Mouse (Mus musculus): Measurements from ENCODE around the gene Spsb3. TPM values are rescaled to one million over a fixed set of nuclear protein-coding genes. Genes with fewer than 3 reads are reported as not detected.

Spsb3 gene
- total RNA-seq, 2 experiments from 2014 or later: 26.3 to 28.0 TPM

DNA sequence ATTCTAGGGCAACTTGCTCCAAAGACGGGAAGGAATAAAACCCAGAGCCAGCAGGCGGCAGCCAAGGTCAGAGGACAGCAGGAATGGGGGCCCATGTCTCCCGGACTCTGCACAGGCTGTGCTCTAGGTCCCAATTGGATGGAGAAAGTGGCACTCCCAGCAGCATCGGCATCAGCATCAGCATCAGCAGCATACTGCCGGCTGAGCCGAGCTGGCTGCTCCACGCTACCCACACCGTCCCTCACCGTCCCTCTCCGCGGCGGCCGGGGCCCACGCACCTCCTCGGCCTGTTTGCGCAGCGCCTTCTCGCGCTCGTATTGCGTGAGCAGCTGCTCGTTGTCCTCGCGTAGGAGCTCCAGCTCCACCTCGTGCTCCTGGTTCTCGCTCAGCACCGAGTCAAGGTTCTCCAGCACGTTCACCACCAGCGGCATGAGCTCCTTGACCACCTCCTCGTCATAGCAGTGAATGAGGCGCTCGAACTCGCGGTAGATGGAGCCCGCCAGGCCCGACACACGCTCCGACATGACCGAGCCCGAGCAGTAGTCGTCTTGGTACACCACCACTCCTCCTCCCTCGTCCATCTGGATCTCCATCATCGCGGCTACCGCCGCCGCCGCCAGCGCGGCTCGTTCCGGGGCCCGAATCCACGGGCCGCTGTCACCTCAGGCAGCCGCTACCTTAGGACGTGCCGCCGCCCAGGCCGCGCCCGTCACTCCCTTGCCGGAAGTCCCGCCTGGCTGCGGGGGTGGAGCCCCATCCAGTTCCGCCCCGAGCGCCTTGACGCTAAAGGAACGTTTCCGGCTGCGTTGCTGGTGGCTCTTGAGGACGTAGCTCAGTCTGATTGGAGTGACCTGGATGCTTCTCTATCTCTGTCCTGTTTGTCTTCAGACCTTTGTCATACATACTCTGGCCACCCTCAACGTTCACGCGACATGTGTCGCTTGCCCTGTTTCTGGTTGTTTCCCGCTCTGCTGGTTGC is 50.1 kb downstream of the Spsb3 start, which contains the start of gene Mapk8ip3:
Gene Mapk8ip3 (minus strand): TSS at position 719 of the 979 bp plus-strand sequence.
- DNase-seq: peak; percentile 96 to 97
- intact Hi-C loops (cut with DNase I): loop anchor here (2.0 to 5.0 kb wide), 4 partner anchors 24 to 251 kb away; partner anchors contain the start of genes Cramp1l, Fahd1, Jpt2 and Unkl

DNA sequence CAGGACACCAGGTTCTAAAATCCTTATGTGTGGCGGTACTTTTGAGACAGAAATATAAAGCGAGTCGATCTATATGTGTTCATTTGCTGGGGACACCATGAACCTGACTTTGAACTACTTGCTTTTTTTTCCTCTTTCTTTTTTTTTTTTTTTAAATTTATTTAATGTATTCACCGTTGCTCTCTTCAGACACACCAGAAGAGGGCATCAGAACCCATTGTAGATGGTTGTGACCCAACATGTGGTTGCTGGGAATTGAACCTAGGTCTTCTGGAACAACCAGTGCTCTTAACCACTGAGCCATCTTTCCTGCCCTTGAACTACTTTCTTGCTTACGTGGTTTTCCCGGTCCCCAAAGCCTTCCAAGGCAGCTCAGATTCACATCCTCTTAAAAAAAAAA is 50.8 kb downstream of the Spsb3 start:
- DNase-seq: no peak
- intact Hi-C loops (cut with DNase I): loop anchor here (2.0 to 5.0 kb wide), 4 partner anchors 24 to 250 kb away; partner anchors contain the start of genes Cramp1l, Fahd1, Jpt2 and Unkl

Other genes starting within 250 kb of the Spsb3 start
- 100 to 1,000 TPM in 1 of 2 experiments, 10 to 100 TPM in 1; 91.1 to 140 TPM for gene Slc9a3r2, start 236.3 kb upstream of the Spsb3 start, total RNA-seq (2021)
- gene Npw, start 228.2 kb upstream of the Spsb3 start, total RNA-seq (2021): not detected
- 10 to 100 TPM; 17.3 to 19.0 TPM for gene Zfp598, start 217.0 kb upstream of the Spsb3 start, total RNA-seq (2021)
- under 1 TPM; 0.14 to 0.22 TPM for gene Syngr3, start 196.7 kb upstream of the Spsb3 start, total RNA-seq (2021)
- gene Gfer, start 190.5 kb upstream of the Spsb3 start, total RNA-seq (2021): 10 to 100 TPM; 19.3 to 22.8 TPM
- gene Noxo1, start 190.4 kb upstream of the Spsb3 start, total RNA-seq (2021): 1 to 10 TPM in 1 of 2 experiments, under 1 TPM in 1; 0.33 to 1.3 TPM
- gene Tbl3, start 179.0 kb upstream of the Spsb3 start, total RNA-seq (2021): 10 to 100 TPM; 16.3 to 17.7 TPM
- gene Rnf151, start 168.6 kb upstream of the Spsb3 start, total RNA-seq (2021): not detected
- 100 to 1,000 TPM; 668 to 757 TPM for gene Rps2, start 168.5 kb upstream of the Spsb3 start, total RNA-seq (2021)
- 1,000 to 10,000 TPM in 1 of 2 experiments, 100 to 1,000 TPM in 1; 979 to 1,034 TPM for gene Ndufb10, start 162.2 kb upstream of the Spsb3 start, total RNA-seq (2021)
- 100 to 1,000 TPM; 400 to 416 TPM for gene Rpl3l, start 158.8 kb upstream of the Spsb3 start, total RNA-seq (2021)
- 100 to 1,000 TPM; 160 to 183 TPM for gene Msrb1, start 150.0 kb upstream of the Spsb3 start, total RNA-seq (2021)
- not detected for gene Hs3st6, start 133.7 kb upstream of the Spsb3 start, total RNA-seq (2021)
- not detected for gene Meiob, start 82.4 kb upstream of the Spsb3 start, total RNA-seq (2021)
- gene Hagh, start 46.5 kb upstream of the Spsb3 start, total RNA-seq (2021): 100 to 1,000 TPM; 102 to 104 TPM
- 10 to 100 TPM; 72.0 to 76.5 TPM for gene Fahd1, start 36.3 kb upstream of the Spsb3 start, total RNA-seq (2021)
- 1 to 10 TPM; 7.7 to 8.8 TPM for gene Igfals, start 20.6 kb upstream of the Spsb3 start, total RNA-seq (2021)
- 10 to 100 TPM; 20.0 to 22.4 TPM for gene Nubp2, start 294 bp upstream of the Spsb3 start, total RNA-seq (2021)
- 10 to 100 TPM; 18.8 to 19.0 TPM for gene Eme2, start 8.4 kb downstream of the Spsb3 start, total RNA-seq (2021)
- 100 to 1,000 TPM; 103 to 113 TPM for gene Mrps34, start 8.5 kb downstream of the Spsb3 start, total RNA-seq (2021)
- 10 to 100 TPM; 30.2 to 32.4 TPM for gene Nme3, start 9.9 kb downstream of the Spsb3 start, total RNA-seq (2021)
- 10 to 100 TPM; 58.9 to 63.0 TPM for gene Mapk8ip3, start 50.3 kb downstream of the Spsb3 start, total RNA-seq (2021)
- gene Jpt2, start 74.0 kb downstream of the Spsb3 start, total RNA-seq (2021): 1 to 10 TPM; 6.4 to 7.9 TPM
- gene Cramp1l, start 129.1 kb downstream of the Spsb3 start, total RNA-seq (2021): 10 to 100 TPM; 12.6 to 13.1 TPM
- 1 to 10 TPM; 5.7 to 7.3 TPM for gene Ift140, start 129.4 kb downstream of the Spsb3 start, total RNA-seq (2021)
- gene Tmem204, start 196.9 kb downstream of the Spsb3 start, total RNA-seq (2021): 10 to 100 TPM; 34.5 to 36.7 TPM
- 10 to 100 TPM; 12.4 to 12.7 TPM for gene Telo2, start 229.3 kb downstream of the Spsb3 start, total RNA-seq (2021)
- 1 to 10 TPM; 4.2 to 6.7 TPM for gene Ptx4, start 234.1 kb downstream of the Spsb3 start, total RNA-seq (2021)
- 10 to 100 TPM; 28.7 to 34.3 TPM for gene Clcn7, start 246.7 kb downstream of the Spsb3 start, total RNA-seq (2021)